Mouse (Mus musculus): ENCODE results near the gene Zscan4-ps1. TPM values are rescaled to one million over a fixed set of nuclear protein-coding genes. Genes with fewer than 3 reads are reported as not detected.
"Not testable (repeated sequence)": the region's sequence is repeated elsewhere in the genome, so short reads cannot be mapped to it uniquely, and the experiment has no call there.

Zscan4-ps1 gene
- not detected for total RNA-seq (2022)

GRCm38 (mm10) chr7:11069591-11069990, at the start of gene Zscan4-ps1:
Zscan4-ps1 (minus strand) TSS chr7:11069691.
- not testable (repeated sequence) for DNase-seq (ENCODE audit: low spot score in 2 of 2)

Other genes with a start within 250 kb of the Zscan4-ps1 start
- not detected for gene Zscan4b, start 164.6 kb downstream of the Zscan4-ps1 start, total RNA-seq (2022)
- not detected for gene Zscan4c, start 63.9 kb downstream of the Zscan4-ps1 start, total RNA-seq (2022)
- gene Zscan4d, start 96.5 kb upstream of the Zscan4-ps1 start, total RNA-seq (2022), result not detected
- not detected for gene Zscan4e, start 241.0 kb upstream of the Zscan4-ps1 start, total RNA-seq (2022)

Measured in layer of hippocampus, adult 8-10 months (tissue).